ENCODE assay signal across 8 mouse cellular contexts in genomic region chr1:79775927-79776458, GRCm38 (mm10). TPM values are rescaled to one million over a fixed set of nuclear protein-coding genes. Genes with fewer than 3 reads are reported as not detected.
DNase-seq lines count a peak whose midpoint lies in the region; ATAC-seq and TF ChIP-seq lines count a peak whose summit lies in the region.

Gene Mrpl44, plus strand, starts transcription at chr1:79776018.
Gene Wdfy1, minus strand, starts transcription at chr1:79776143.

- peak; percentile 97 to 99 for DNase-seq in CD8-positive naive resting alpha-beta T cell, adult 2 months (ENCODE audit: low read depth in 2 of 2, low spot score in 2 of 2)
- DNase-seq in c-Kit-positive CD71-negative TER-119-negative erythroid progenitor cells, embryonic 14.5 days (ENCODE audit: low read depth), result peak; percentile 90
- DNase-seq in forebrain, embryonic 10.5 days (ENCODE audit: extremely low spot score, low spot score), result peak; percentile 98
- DNase-seq in kidney, postnatal 25 days, result peak; percentile 96 to 97
- peak; percentile 81 to 86 (median 81) for DNase-seq in liver, embryonic 14.5 days (ENCODE audit: low read depth in 3 of 3, low spot score in 3 of 3)
- DNase-seq in neural tube, embryonic 11.5 days (ENCODE audit: low spot score), result peak; percentile 96
- DNase-seq in stomach, postnatal 0 days (ENCODE audit: low spot score), result peak; percentile 97

- peak within 1 kb of the TSS; percentile 96 for H3K27ac ChIP-seq in forebrain, embryonic 10.5 days
- peak within 1 kb of the TSS; percentile 88 for H3K27ac ChIP-seq in heart, embryonic 15.5 days
- H3K27ac ChIP-seq in liver, embryonic 14.5 days, result peak within 1 kb of the TSS; percentile 6
- H3K27ac ChIP-seq in neural tube, embryonic 11.5 days (ENCODE audit: low read depth, low read length), result peak within 1 kb of the TSS; percentile 80
- H3K27ac ChIP-seq in stomach, postnatal 0 days (replicated peaks), result peak within 1 kb of the TSS; percentile 85

- H3K4me1 ChIP-seq in forebrain, embryonic 10.5 days, result peaks cover 7% of the 10 kb centered on the region
- peaks cover 10% of the 10 kb centered on the region for H3K4me1 ChIP-seq in heart, embryonic 15.5 days (replicated peaks)
- H3K4me1 ChIP-seq in liver, embryonic 14.5 days (replicated peaks; ENCODE audit: control insufficient read depth in 2 of 2, insufficient read depth in 2 of 2, low read length in 1 of 2), result no peaks in the 10 kb centered on the region; a peak in 1 of 4 replicates
- peaks cover 2% of the 10 kb centered on the region; the same call in 1 of the 2 replicates for H3K4me1 ChIP-seq in neural tube, embryonic 11.5 days (ENCODE audit: control insufficient read depth, insufficient read depth, low read length)
- no peaks in the 10 kb centered on the region for H3K4me1 ChIP-seq in stomach, postnatal 0 days (replicated peaks; ENCODE audit: control insufficient read depth, insufficient read depth)

- TF ChIP-seq EP300 in liver, embryonic 14.5 days (IDR thresholded peaks at IDR 0.05; ENCODE audit: low read depth), result no peak
- TF ChIP-seq EP300 in stomach, postnatal 0 days (optimal IDR thresholded peaks at IDR 0.05), result no peak

- H3K27me3 ChIP-seq in forebrain, embryonic 10.5 days (ENCODE audit: poor library complexity, severe bottlenecking), result no peaks in the 10 kb centered on the region
- H3K27me3 ChIP-seq in heart, embryonic 15.5 days, result no peaks in the 10 kb centered on the region
- H3K27me3 ChIP-seq in liver, embryonic 14.5 days (ENCODE audit: control insufficient read depth, insufficient read depth, low read length), result no peaks in the 10 kb centered on the region
- no peaks in the 10 kb centered on the region for H3K27me3 ChIP-seq in neural tube, embryonic 11.5 days (ENCODE audit: control insufficient read depth, insufficient read depth, low read length)
- H3K27me3 ChIP-seq in stomach, postnatal 0 days (ENCODE audit: control insufficient read depth, insufficient read depth, low read length), result no peaks in the 10 kb centered on the region

- peak within 1 kb of the TSS; percentile 67 for H3K4me2 ChIP-seq in heart, embryonic 15.5 days
- H3K4me2 ChIP-seq in liver, embryonic 14.5 days (ENCODE audit: low read depth), result peak within 1 kb of the TSS; percentile 75
- H3K4me2 ChIP-seq in neural tube, embryonic 11.5 days (ENCODE audit: low read depth), result peak within 1 kb of the TSS; percentile 44
- peak within 1 kb of the TSS; percentile 68 for H3K4me2 ChIP-seq in stomach, postnatal 0 days (replicated peaks; ENCODE audit: low read depth)

- WGBS in forebrain, embryonic 10.5 days, result under 1% methylated on average over 38 of the region's 38 CpGs
- under 1% methylated on average over 38 of the region's 38 CpGs for WGBS in heart, embryonic 15.5 days
- under 1% methylated on average over 38 of the region's 38 CpGs for WGBS in liver, embryonic 14.5 days (ENCODE audit: insufficient replicate concordance)
- under 1% methylated on average over 38 of the region's 38 CpGs for WGBS in neural tube, embryonic 11.5 days
- under 1% methylated on average over 38 of the region's 38 CpGs for WGBS in stomach, postnatal 0 days

- no peaks in the 10 kb centered on the region for H3K9me3 ChIP-seq in forebrain, embryonic 10.5 days
- H3K9me3 ChIP-seq in heart, embryonic 15.5 days (replicated peaks), result no peaks in the 10 kb centered on the region
- H3K9me3 ChIP-seq in liver, embryonic 14.5 days (ENCODE audit: control insufficient read depth, low read length), result no peaks in the 10 kb centered on the region
- no peaks in the 10 kb centered on the region for H3K9me3 ChIP-seq in neural tube, embryonic 11.5 days (ENCODE audit: control insufficient read depth, low read length)
- H3K9me3 ChIP-seq in stomach, postnatal 0 days (ENCODE audit: control insufficient read depth, low read length), result no peaks in the 10 kb centered on the region

- peak; percentile 42 for TF ChIP-seq CTCF in liver, embryonic 14.5 days (IDR thresholded peaks at IDR 0.05; ENCODE audit: low read depth)
- peak; percentile 49 for TF ChIP-seq CTCF in stomach, postnatal 0 days (IDR thresholded peaks at IDR 0.05; ENCODE audit: low read depth)

- ATAC-seq in heart, embryonic 15.5 days (replicated peaks; ENCODE audit: insufficient number of reproducible peaks, insufficient read depth, low FRiP score, low read depth), result peak; percentile 98
- ATAC-seq in liver, embryonic 14.5 days (ENCODE audit: insufficient read depth), result peak; percentile 99
- peak; percentile 99 for ATAC-seq in neural tube, embryonic 11.5 days (ENCODE audit: insufficient read depth, low FRiP score, low TSS enrichment)
- peak; percentile 100 for ATAC-seq in stomach, postnatal 0 days (ENCODE audit: low FRiP score, low TSS enrichment)

- peak within 1 kb of the TSS; percentile 92 for H3K9ac ChIP-seq in heart, embryonic 15.5 days
- peak within 1 kb of the TSS; percentile 87 for H3K9ac ChIP-seq in liver, embryonic 14.5 days (replicated peaks)
- peak within 1 kb of the TSS; percentile 84 for H3K9ac ChIP-seq in neural tube, embryonic 11.5 days (ENCODE audit: low read length)
- H3K9ac ChIP-seq in stomach, postnatal 0 days (ENCODE audit: low read length), result peak within 1 kb of the TSS; percentile 89

- peaks cover 35% of the 10 kb centered on the region for H3K36me3 ChIP-seq in forebrain, embryonic 10.5 days (replicated peaks)
- H3K36me3 ChIP-seq in heart, embryonic 15.5 days, result peaks cover 31% of the 10 kb centered on the region
- peaks cover 10% of the 10 kb centered on the region for H3K36me3 ChIP-seq in liver, embryonic 14.5 days (replicated peaks; ENCODE audit: control insufficient read depth, insufficient read depth, low read depth)
- H3K36me3 ChIP-seq in neural tube, embryonic 11.5 days (ENCODE audit: control insufficient read depth, insufficient read depth, low read length), result 0 out of 2 replicates have a peak, but pooled peaks cover 2% of the 10 kb centered on the region
- H3K36me3 ChIP-seq in stomach, postnatal 0 days (ENCODE audit: control insufficient read depth, insufficient read depth, low read length), result no peaks in the 10 kb centered on the region; the same call in none of the 2 replicates

- peak within 1 kb of the TSS; percentile 96 for H3K4me3 ChIP-seq in forebrain, embryonic 10.5 days
- H3K4me3 ChIP-seq in heart, embryonic 15.5 days, result peak within 1 kb of the TSS; percentile 95
- H3K4me3 ChIP-seq in liver, embryonic 14.5 days (ENCODE audit: insufficient read depth in 1 of 2, low read depth in 2 of 2, low read length in 2 of 2), result peak within 1 kb of the TSS; percentile 86 to 88
- H3K4me3 ChIP-seq in neural tube, embryonic 11.5 days (ENCODE audit: low read depth, low read length), result peak within 1 kb of the TSS; percentile 72
- H3K4me3 ChIP-seq in stomach, postnatal 0 days (ENCODE audit: low read depth, low read length), result peak within 1 kb of the TSS; percentile 75

RNA-seq across cellular contexts. Expression of gene Mrpl44, which starts in this region (rescaled TPM):
- polyA plus RNA-seq in forebrain, embryonic 10.5 days (2016; fragmentation: Nextera tagmentation; extraction: Ambion mirVana), result 64.2 and 67.4 TPM in 2 replicates
- polyA plus RNA-seq in heart, embryonic 15.5 days (2015; fragmentation: Nextera tagmentation; extraction: Ambion mirVana), result 46.6 and 47.6 TPM in 2 replicates
- 8.7 and 12.5 TPM in 2 replicates for polyA plus RNA-seq in liver, embryonic 14.5 days (2012; rRNA removed)
- 19.5 and 24.1 TPM in 2 replicates for polyA plus RNA-seq in liver, embryonic 14.5 days (2014; fragmentation: Nextera tagmentation; extraction: Ambion mirVana)
- 51.8 and 54.8 TPM in 2 replicates for polyA plus RNA-seq in neural tube, embryonic 11.5 days (2014; fragmentation: Nextera tagmentation; extraction: Ambion mirVana)
- 36.4 and 37.7 TPM in 2 replicates for polyA plus RNA-seq in stomach, postnatal 0 days (2015; fragmentation: Nextera tagmentation; extraction: Ambion mirVana)

RNA-seq across cellular contexts. Expression of gene Wdfy1, which starts in this region (rescaled TPM):
- polyA plus RNA-seq in forebrain, embryonic 10.5 days (2016; fragmentation: Nextera tagmentation; extraction: Ambion mirVana), result 37.8 and 38.3 TPM in 2 replicates
- polyA plus RNA-seq in heart, embryonic 15.5 days (2015; fragmentation: Nextera tagmentation; extraction: Ambion mirVana), result 32.0 and 32.2 TPM in 2 replicates
- polyA plus RNA-seq in liver, embryonic 14.5 days (2012; rRNA removed), result 3.4 and 4.8 TPM in 2 replicates
- polyA plus RNA-seq in liver, embryonic 14.5 days (2014; fragmentation: Nextera tagmentation; extraction: Ambion mirVana), result 9.6 and 10.2 TPM in 2 replicates
- polyA plus RNA-seq in neural tube, embryonic 11.5 days (2014; fragmentation: Nextera tagmentation; extraction: Ambion mirVana), result 54.7 and 55.1 TPM in 2 replicates
- 29.6 and 32.6 TPM in 2 replicates for polyA plus RNA-seq in stomach, postnatal 0 days (2015; fragmentation: Nextera tagmentation; extraction: Ambion mirVana)

Comparison
In these comparisons a context has a peak if more than half of its experiments do, and no peak if none do; other contexts are left out.
1. Peak in every context shown above with its lines: DNase-seq, ATAC-seq, H3K4me3 ChIP-seq and H3K27ac ChIP-seq.
2. H3K27ac ChIP-seq: peak in every context shown above with its lines; median percentile 96 in forebrain, embryonic 10.5 days; 88 in heart, embryonic 15.5 days; 85 in stomach, postnatal 0 days; 80 in neural tube, embryonic 11.5 days; 6 in liver, embryonic 14.5 days.